Mouse (Mus musculus) erythroblast, embryonic 14.5 days (primary cell): ENCODE results near the gene Ice1.

Experiments
- GATA1 ChIP-seq: IDR thresholded peaks from 2 replicates; pipeline ENCODE4 v1.6.1; 2012; ENCODE audit warnings: low read length, inconsistent platforms, mixed read lengths
- TAL1 ChIP-seq: IDR thresholded peaks from 3 replicates; pipeline ENCODE4 v1.6.1; 2012; ENCODE audit warnings: low read length, inconsistent platforms, mixed read lengths

DNA sequence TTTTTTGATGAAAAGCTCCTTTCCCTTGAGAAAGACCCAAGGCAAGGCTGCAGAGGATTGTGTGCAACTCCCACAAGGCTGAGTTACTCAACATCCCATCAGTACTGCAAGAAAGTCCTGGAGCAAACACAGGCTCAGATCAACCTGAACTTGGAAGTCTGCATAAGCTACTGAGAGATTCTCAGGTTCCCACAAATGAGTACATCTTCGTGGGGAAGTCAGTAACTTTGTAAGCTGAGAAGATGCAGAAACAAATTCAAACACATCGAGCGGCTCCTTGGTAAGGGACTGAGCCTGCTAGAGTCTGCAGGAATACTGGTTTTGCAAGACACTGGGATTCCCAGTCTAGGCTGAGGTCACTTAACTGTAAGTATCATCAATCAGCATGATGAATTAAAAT, 40.5 kb downstream of the Ice1 start:
- TF ChIP-seq GATA1 (no peak), TAL1 (no peak)
